Mouse (Mus musculus) T-helper 17 cell (primary cell): ENCODE measurements around the gene Olfr494.

Experiments used
- in situ Hi-C, 2 experiments: fragments of 300-600 bp; cut with MboI, MseI; formaldehyde crosslinking; loops; 1 replicate in 1 of 2; 2 replicates in 1 of 2; pipeline ENCODE4 v1.15.1; 2025; ENCODE audit warnings: high pct_unique_total_duplicates in 2 of 2

Olfr494 gene

DNA sequence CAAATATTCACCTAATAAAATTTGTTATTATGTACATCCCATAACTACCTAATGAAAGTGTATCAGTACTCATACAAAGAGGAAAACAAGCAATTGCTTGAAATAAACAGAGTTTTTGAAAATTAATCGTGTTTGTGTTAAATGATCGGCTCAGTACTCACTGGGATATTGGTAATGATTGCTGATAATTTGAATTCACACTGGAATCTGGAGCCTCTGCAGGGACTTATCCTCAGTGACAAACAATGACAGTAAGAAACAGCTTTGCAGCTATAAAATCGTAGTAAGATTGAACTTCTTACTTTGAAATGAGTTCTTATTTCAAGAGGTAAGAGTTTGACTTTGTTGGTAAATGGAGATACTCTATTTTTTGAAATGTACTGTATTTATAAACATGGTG is at the start of gene Olfr494:
TSS of gene Olfr494 (plus strand) at position 301 of the 400 bp plus-strand sequence.
- in situ Hi-C loops = no loop called here

DNA sequence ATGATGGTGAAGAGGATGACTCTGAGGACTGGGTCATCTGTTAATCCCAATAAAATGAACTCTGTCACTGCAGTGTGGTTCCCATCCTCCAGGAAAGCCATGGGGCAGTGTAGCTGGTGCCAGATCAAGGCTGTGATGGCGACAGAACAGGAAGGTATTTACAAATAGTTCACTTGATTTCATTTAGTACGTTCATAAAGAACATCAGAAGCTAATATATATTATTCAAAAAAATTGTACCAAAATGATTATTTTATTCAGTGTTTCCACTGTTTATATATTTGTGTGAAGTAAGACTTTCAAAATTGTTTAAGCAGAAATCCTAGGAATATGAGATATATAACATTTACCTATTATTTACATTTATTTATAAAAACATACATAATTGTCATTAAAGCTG is 41.6 kb upstream of the Olfr494 start, which contains the start of gene Olfr492:
TSS of gene Olfr492 (minus strand) at position 101 of the 400 bp plus-strand sequence.
- in situ Hi-C loops = no loop called here

DNA sequence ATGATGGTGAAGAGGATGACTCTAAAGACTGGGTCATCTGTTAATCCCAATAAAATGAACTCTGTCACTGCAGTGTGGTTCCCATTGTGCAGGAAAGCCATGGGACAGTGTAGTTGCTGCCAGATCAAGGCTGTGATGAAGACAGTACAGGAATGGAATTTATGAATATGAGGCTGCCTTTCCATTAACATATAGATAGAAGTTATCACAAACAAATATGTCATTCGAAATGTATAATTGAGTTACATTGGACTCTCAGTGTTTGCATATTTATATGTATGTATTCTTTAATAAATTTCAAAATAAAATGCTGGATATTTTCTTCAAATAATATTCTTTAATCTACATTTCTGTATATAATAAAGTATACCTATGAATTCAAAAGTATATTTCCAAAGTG is 18.3 kb upstream of the Olfr494 start, which contains the start of gene Olfr493:
TSS of gene Olfr493 (minus strand) at position 101 of the 400 bp plus-strand sequence.
- in situ Hi-C loops = no loop called here

DNA sequence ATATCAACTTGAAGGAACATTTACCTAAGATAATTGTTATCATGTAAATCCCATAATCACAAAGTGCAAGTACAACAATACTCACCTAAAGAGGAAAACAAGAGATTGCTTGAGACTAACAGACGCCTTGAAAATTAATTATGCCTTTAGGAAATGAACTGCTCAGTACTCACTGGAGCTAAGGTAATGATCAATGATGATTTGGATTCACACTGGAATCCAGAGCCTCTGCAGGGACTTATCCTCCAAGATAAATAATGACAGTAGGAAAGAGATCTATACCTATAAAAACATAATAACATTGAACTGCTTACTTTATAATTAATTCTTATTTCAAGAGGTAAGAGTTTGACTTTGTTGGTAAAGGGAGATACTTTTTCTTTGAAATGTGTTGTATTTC is 27.7 kb downstream of the Olfr494 start, which contains the start of gene Olfr495:
TSS of gene Olfr495 (plus strand) at position 301 of the 400 bp plus-strand sequence.
- in situ Hi-C loops = no loop called here
